Mouse (Mus musculus) ovary, postnatal 14 days (tissue): ENCODE data around the gene Cbarp.
A peak's percentile ranks its signal among the peaks of the same experiment; 100 is the strongest.

Experiments used
- DNase-seq: peaks from one replicate; pipeline ENCODE4 v3.0.0; 2022; ENCODE audit warnings: low spot score

Gene Cbarp

GRCm38 (mm10) chr10:80097275-80097674, 43.4 kb downstream of the Cbarp start:
- no peak for DNase-seq

- DNase-seq = no peak
Measured at GRCm38 (mm10) chr10:80095547-80095946, 45.1 kb downstream of the Cbarp start.

- DNase-seq = no peak
Measured at GRCm38 (mm10) chr10:80094684-80095083, 46.0 kb downstream of the Cbarp start.

GRCm38 (mm10) chr10:80094085-80094484, 46.5 kb downstream of the Cbarp start:
- DNase-seq = no peak

GRCm38 (mm10) chr10:80092690-80093089, 47.9 kb downstream of the Cbarp start:
- no peak for DNase-seq

GRCm38 (mm10) chr10:80091527-80091926, 49.1 kb downstream of the Cbarp start:
- DNase-seq = no peak

GRCm38 (mm10) chr10:80089146-80089545, 51.5 kb downstream of the Cbarp start:
- DNase-seq = no peak

- DNase-seq = no peak
Measured at GRCm38 (mm10) chr10:80087483-80087882, 53.2 kb downstream of the Cbarp start.

- DNase-seq = no peak
Measured at GRCm38 (mm10) chr10:80086847-80087246, 53.8 kb downstream of the Cbarp start.

GRCm38 (mm10) chr10:80084817-80085487, 55.7 kb downstream of the Cbarp start:
- peak; percentile 33 for DNase-seq

GRCm38 (mm10) chr10:80081075-80081474, 59.6 kb downstream of the Cbarp start:
- DNase-seq = no peak
